8 mouse cellular contexts compared by ENCODE assay signal in the genomic region with DNA sequence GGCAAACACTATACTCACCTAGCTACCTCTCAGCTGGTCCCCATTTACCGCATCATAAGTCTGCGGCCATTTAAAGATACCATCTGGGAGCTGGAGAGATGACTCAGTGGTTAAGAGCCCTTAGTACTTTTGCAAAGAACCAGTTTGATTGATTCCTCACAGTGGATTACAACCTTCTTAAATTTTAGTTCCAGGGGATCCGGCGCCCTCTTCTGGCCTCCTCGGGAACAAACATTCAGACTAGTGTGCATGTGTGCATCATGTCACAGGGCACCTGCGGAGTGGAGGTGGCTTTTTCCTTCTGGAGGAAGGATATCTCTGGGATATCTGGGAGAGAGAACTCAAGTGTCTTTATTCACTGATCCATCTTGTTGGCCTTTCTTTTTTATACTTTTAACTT. TPM values are rescaled to one million over a fixed set of nuclear protein-coding genes. Genes with fewer than 3 reads are reported as not detected.
DNase-seq lines count a peak whose midpoint lies in the region; ATAC-seq lines count a peak whose summit lies in the region.
"Had no signal": no experiment of that assay in that cellular context is flagged by ENCODE, and none has a peak within 500 bp of the region (broad histone marks: within the 10 kb centered on the region; RNA-seq: fewer than 3 reads in every experiment).

No protein-coding gene starts in this region.

- H3K9me3 ChIP-seq in midbrain, embryonic 14.5 days (ENCODE audit: control insufficient read depth, low read length), result no peaks in the 10 kb centered on the region
- H3K9me3 ChIP-seq in midbrain, embryonic 11.5 days (ENCODE audit: control insufficient read depth, low read length), result no peaks in the 10 kb centered on the region
- no peaks in the 10 kb centered on the region for H3K9me3 ChIP-seq in liver, embryonic 13.5 days (replicated peaks)

- no peak overlapping the region for H3K4me3 ChIP-seq in midbrain, embryonic 14.5 days (replicated peaks; ENCODE audit: low read depth, low read length)
- no peak overlapping the region for H3K4me3 ChIP-seq in midbrain, embryonic 11.5 days (ENCODE audit: low read depth, low read length)
- H3K4me3 ChIP-seq in liver, embryonic 13.5 days (replicated peaks), result no peak overlapping the region

- H3K36me3 ChIP-seq in midbrain, embryonic 14.5 days (ENCODE audit: control insufficient read depth, insufficient read depth, low read length), result no peaks in the 10 kb centered on the region
- H3K36me3 ChIP-seq in midbrain, embryonic 11.5 days (ENCODE audit: control insufficient read depth, insufficient read depth, low read length), result no peaks in the 10 kb centered on the region
- H3K36me3 ChIP-seq in liver, embryonic 13.5 days, result no peaks in the 10 kb centered on the region

- H3K4me2 ChIP-seq in midbrain, embryonic 14.5 days (ENCODE audit: low read length), result no peak overlapping the region
- H3K4me2 ChIP-seq in midbrain, embryonic 11.5 days, result no peak overlapping the region
- H3K4me2 ChIP-seq in liver, embryonic 13.5 days, result no peak overlapping the region

- 26% methylated on average over 6 of the region's 6 CpGs for WGBS in midbrain, embryonic 14.5 days
- WGBS in midbrain, embryonic 11.5 days, result 27% methylated on average over 6 of the region's 6 CpGs
- 18% methylated on average over 6 of the region's 6 CpGs for WGBS in liver, embryonic 13.5 days (ENCODE audit: insufficient replicate concordance)

- peaks cover 10% of the 10 kb centered on the region; the same call in 1 of the 2 replicates for H3K4me1 ChIP-seq in midbrain, embryonic 14.5 days (ENCODE audit: control insufficient read depth, insufficient read depth, low read length)
- peaks cover 6% of the 10 kb centered on the region; the same call in 1 of the 2 replicates for H3K4me1 ChIP-seq in midbrain, embryonic 11.5 days (ENCODE audit: control insufficient read depth, insufficient read depth, low read length)
- peaks cover 41% of the 10 kb centered on the region for H3K4me1 ChIP-seq in liver, embryonic 13.5 days (replicated peaks)

- H3K27ac ChIP-seq in midbrain, embryonic 14.5 days (replicated peaks; ENCODE audit: low read depth, low read length), result no peak overlapping the region
- no peak overlapping the region for H3K27ac ChIP-seq in midbrain, embryonic 11.5 days (ENCODE audit: low read depth, low read length)
- no peak overlapping the region for H3K27ac ChIP-seq in liver, embryonic 13.5 days

- no peak for ATAC-seq in midbrain, embryonic 14.5 days (ENCODE audit: low FRiP score, low TSS enrichment)
- ATAC-seq in midbrain, embryonic 11.5 days (ENCODE audit: low FRiP score), result no peak
- peak; percentile 38 for ATAC-seq in inflammation-experienced regulatory T-cells, adult 6 months
- ATAC-seq in liver, embryonic 13.5 days (ENCODE audit: low read depth), result no peak

- H3K27me3 ChIP-seq in midbrain, embryonic 14.5 days (ENCODE audit: control insufficient read depth, insufficient read depth, low read length), result no peaks in the 10 kb centered on the region
- H3K27me3 ChIP-seq in midbrain, embryonic 11.5 days (ENCODE audit: control insufficient read depth, insufficient read depth, low read length), result no peaks in the 10 kb centered on the region
- H3K27me3 ChIP-seq in liver, embryonic 13.5 days, result 0 out of 2 replicates have a peak, but pooled peaks cover 5% of the 10 kb centered on the region

- peak; percentile 77 for DNase-seq in midbrain, embryonic 14.5 days
- no peak for DNase-seq in midbrain, embryonic 11.5 days (ENCODE audit: low spot score, missing footprints)
- DNase-seq in ZHBTc4 (ENCODE audit: low read depth, low spot score), result peak; percentile 87
- DNase-seq in cerebellum, postnatal 25 days, result peak; percentile 69 to 82
- peak; percentile 49 for DNase-seq in liver, embryonic 13.5 days
- peak; percentile 48 to 59 for DNase-seq in right cerebral cortex, postnatal 36 days (ENCODE audit: low spot score in 2 of 2)

- H3K9ac ChIP-seq in midbrain, embryonic 14.5 days (replicated peaks; ENCODE audit: low read length), result no peak overlapping the region
- no peak overlapping the region for H3K9ac ChIP-seq in midbrain, embryonic 11.5 days (ENCODE audit: low read length)
- no peak overlapping the region for H3K9ac ChIP-seq in liver, embryonic 13.5 days

RNA-seq across cellular contexts. Expression of a gene that starts 5.1 kb away (rescaled TPM):
- 44.8 and 51.9 TPM in 2 replicates for polyA plus RNA-seq in midbrain, embryonic 14.5 days (2014; fragmentation: Nextera tagmentation; extraction: Ambion mirVana)
- polyA plus RNA-seq in midbrain, embryonic 11.5 days (2014; fragmentation: Nextera tagmentation; extraction: Ambion mirVana), result 41.0 and 42.5 TPM in 2 replicates
- polyA plus RNA-seq in inflammation-experienced regulatory T-cells, adult 6 months (2017; shearing (Covaris generic)), result 10 to 100 TPM; 24.6 to 58.8 (median 54.5) TPM
- 14.4 and 15.0 TPM in 2 replicates for polyA plus RNA-seq in liver, embryonic 13.5 days (2015; fragmentation: Nextera tagmentation; extraction: Ambion mirVana)

RNA-seq across cellular contexts. Expression of a gene that starts 31.6 kb away (rescaled TPM):
- 51.9 and 53.5 TPM in 2 replicates for polyA plus RNA-seq in midbrain, embryonic 14.5 days (2014; fragmentation: Nextera tagmentation; extraction: Ambion mirVana)
- 20.4 and 21.4 TPM in 2 replicates for polyA plus RNA-seq in midbrain, embryonic 11.5 days (2014; fragmentation: Nextera tagmentation; extraction: Ambion mirVana)
- polyA plus RNA-seq in inflammation-experienced regulatory T-cells, adult 6 months (2017; shearing (Covaris generic)), result 1 to 10 TPM in 2 of 3 experiments, under 1 TPM in 1; 0.91 to 1.8 (median 1.5) TPM
- 1.1 and 1.3 TPM in 2 replicates for polyA plus RNA-seq in liver, embryonic 13.5 days (2015; fragmentation: Nextera tagmentation; extraction: Ambion mirVana)

RNA-seq across cellular contexts. Expression of a gene that starts 38.8 kb away (rescaled TPM):
- 18.5 and 21.6 TPM in 2 replicates for polyA plus RNA-seq in midbrain, embryonic 14.5 days (2014; fragmentation: Nextera tagmentation; extraction: Ambion mirVana)
- 18.2 and 22.2 TPM in 2 replicates for polyA plus RNA-seq in midbrain, embryonic 11.5 days (2014; fragmentation: Nextera tagmentation; extraction: Ambion mirVana)
- 10 to 100 TPM; 20.5 to 30.5 (median 26.7) TPM for polyA plus RNA-seq in inflammation-experienced regulatory T-cells, adult 6 months (2017; shearing (Covaris generic))
- polyA plus RNA-seq in liver, embryonic 13.5 days (2015; fragmentation: Nextera tagmentation; extraction: Ambion mirVana), result 46.8 and 57.1 TPM in 2 replicates

RNA-seq across cellular contexts. Expression of a gene that starts 41.8 kb away (rescaled TPM):
- polyA plus RNA-seq in midbrain, embryonic 14.5 days (2014; fragmentation: Nextera tagmentation; extraction: Ambion mirVana), result not detected in 2 replicates
- not detected in 2 replicates for polyA plus RNA-seq in midbrain, embryonic 11.5 days (2014; fragmentation: Nextera tagmentation; extraction: Ambion mirVana)
- polyA plus RNA-seq in inflammation-experienced regulatory T-cells, adult 6 months (2017; shearing (Covaris generic)), result under 1 TPM in 2 of 3 experiments, not detected in 1; 0.26 to 0.49 TPM
- polyA plus RNA-seq in liver, embryonic 13.5 days (2015; fragmentation: Nextera tagmentation; extraction: Ambion mirVana), result not detected in 2 replicates
- polyA plus RNA-seq: heart, embryonic 14.5 days had no signal
